Mouse (Mus musculus): ENCODE results near the gene Mt4. TPM values are rescaled to one million over a fixed set of nuclear protein-coding genes. Genes with fewer than 3 reads are reported as not detected.

The Mt4 gene
- polyA plus RNA-seq, 1 experiment from 2014 or later, result not detected

DNA sequence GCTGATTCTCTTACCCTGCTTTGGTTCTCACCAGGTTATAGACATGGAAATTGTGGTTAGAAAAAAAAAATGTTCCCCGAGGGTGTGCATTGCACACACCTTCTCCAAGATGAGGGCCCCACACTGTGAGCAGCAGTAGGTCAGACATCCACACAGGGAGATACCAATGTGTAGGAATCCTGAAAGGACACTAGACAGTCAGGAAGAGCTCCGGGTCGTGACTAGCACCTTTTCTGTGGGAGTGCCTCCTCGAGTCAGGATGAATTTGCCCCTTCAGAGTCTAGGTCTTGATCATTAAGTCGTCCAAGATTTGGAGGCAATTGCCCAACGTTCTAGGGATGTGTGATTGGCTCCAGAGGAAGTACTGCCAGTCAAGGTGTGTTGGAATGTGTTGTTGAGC is 48.8 kb downstream of the Mt4 start:
- Histone ChIP-seq H3K4me2 (no peak overlapping the region), H3K9me3 (no peaks in the 10 kb centered on the region), H3K4me3 (no peak overlapping the region), H3K27me3 (peaks cover 73% of the 10 kb centered on the region), H3K9ac (no peak overlapping the region), H3K36me3 (no peaks in the 10 kb centered on the region), H3K27ac (replicated peaks) (no peak overlapping the region), H3K4me1 (replicated peaks) (peaks cover 30% of the 10 kb centered on the region)
- 59% methylated on average over 6 of the region's 6 CpGs for WGBS
- no peak for ATAC-seq (ENCODE audit: low read depth)

DNA sequence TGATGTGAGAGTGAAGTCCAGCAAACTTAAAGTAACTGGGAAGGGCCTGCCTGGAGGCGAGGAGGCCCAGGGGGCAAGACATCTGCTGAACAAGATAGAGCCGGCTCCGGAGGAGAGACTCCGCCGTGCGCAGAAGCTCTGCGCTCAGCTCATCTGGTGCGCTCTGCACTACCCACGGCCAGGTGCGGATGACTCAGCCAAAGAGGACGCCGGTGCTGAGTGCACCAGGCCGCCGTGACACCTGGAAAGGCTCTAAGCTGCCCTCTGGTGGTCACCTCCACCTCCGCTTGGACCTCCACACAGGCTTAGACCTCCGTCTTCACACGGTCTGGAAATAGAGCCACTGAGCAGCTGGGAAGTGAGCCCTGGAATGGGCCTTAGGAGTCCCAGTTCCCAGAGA is 49.5 kb downstream of the Mt4 start:
- WGBS, result 3% methylated on average over 17 of the region's 17 CpGs
- peak; percentile 59 for ATAC-seq (ENCODE audit: low read depth)
- Histone ChIP-seq H3K4me1 (replicated peaks) (peaks cover 36% of the 10 kb centered on the region), H3K4me3 (no peak overlapping the region), H3K27ac (replicated peaks) (no peak overlapping the region), H3K9ac (no peak overlapping the region), H3K9me3 (no peaks in the 10 kb centered on the region), H3K4me2 (peak overlapping the region; percentile 32), H3K27me3 (peaks cover 68% of the 10 kb centered on the region), H3K36me3 (no peaks in the 10 kb centered on the region)

DNA sequence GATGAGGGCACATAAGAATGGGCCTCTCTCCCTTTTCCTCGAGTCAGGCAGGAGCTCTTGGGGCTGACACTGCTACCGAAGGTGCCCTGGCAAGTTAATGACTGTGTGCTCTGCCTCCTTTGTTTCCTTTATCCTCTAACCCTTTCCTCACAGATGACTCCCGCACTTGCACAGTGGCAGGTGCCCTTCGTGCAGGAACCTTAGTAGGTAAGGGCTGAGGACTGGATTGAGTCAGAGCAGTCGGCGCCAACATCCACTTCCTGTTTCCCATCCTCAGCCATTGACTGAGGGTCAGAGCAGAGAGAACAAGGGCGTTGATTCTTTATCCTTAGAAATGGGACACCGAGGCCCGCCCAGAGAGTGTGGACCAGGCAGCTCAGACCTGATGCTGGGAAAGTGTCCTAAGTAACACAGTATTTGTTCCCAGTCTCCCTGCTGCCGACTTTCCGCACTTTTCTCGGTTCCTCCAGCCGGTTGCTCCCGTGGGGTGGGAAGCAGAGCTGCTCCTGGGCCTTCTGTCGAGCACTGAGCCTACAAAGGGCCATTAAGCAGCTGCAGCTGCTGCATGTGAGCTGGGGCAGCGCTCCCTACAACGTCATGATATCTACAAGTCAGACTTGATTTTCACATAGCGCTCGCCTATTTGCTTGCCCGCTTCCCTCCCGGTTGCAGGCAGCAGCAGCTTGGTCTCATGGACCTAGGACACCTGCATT is 50.4 kb downstream of the Mt4 start:
- WGBS, result 26% methylated on average over 21 of the region's 21 CpGs
- H3K4me2 ChIP-seq, result peak overlapping the region; percentile 32; the same call in 1 of the 2 replicates
- no peak overlapping the region for H3K9ac ChIP-seq
- no peak overlapping the region for H3K4me3 ChIP-seq
- H3K36me3 ChIP-seq, result no peaks in the 10 kb centered on the region
- H3K9me3 ChIP-seq, result no peaks in the 10 kb centered on the region
- no peak overlapping the region for H3K27ac ChIP-seq (replicated peaks)
- peaks cover 59% of the 10 kb centered on the region for H3K27me3 ChIP-seq
- no peak for ATAC-seq (ENCODE audit: low read depth)
- H3K4me1 ChIP-seq (replicated peaks), result peaks cover 36% of the 10 kb centered on the region

Other genes with a start within 250 kb of the Mt4 start
- 67.1 and 74.4 TPM in 2 replicates for gene Amfr, start 124.4 kb upstream of the Mt4 start, polyA plus RNA-seq (2015; fragmentation: Nextera tagmentation; extraction: Ambion mirVana)
- 96.6 and 98.6 TPM in 2 replicates for gene Nudt21, start 100.2 kb upstream of the Mt4 start, polyA plus RNA-seq (2015; fragmentation: Nextera tagmentation; extraction: Ambion mirVana)
- 12.8 and 14.2 TPM in 2 replicates for gene Ogfod1, start 100.0 kb upstream of the Mt4 start, polyA plus RNA-seq (2015; fragmentation: Nextera tagmentation; extraction: Ambion mirVana)
- 20.4 and 24.3 TPM in 2 replicates for gene Bbs2, start 38.3 kb upstream of the Mt4 start, polyA plus RNA-seq (2015; fragmentation: Nextera tagmentation; extraction: Ambion mirVana)
- 99.3 and 131 TPM in 2 replicates for gene Mt3, start 15.4 kb downstream of the Mt4 start, polyA plus RNA-seq (2015; fragmentation: Nextera tagmentation; extraction: Ambion mirVana)
- gene Mt2, start 35.5 kb downstream of the Mt4 start, polyA plus RNA-seq (2015; fragmentation: Nextera tagmentation; extraction: Ambion mirVana), result 9.5 and 12.0 TPM in 2 replicates
- 53.8 and 55.6 TPM in 2 replicates for gene Mt1, start 41.9 kb downstream of the Mt4 start, polyA plus RNA-seq (2015; fragmentation: Nextera tagmentation; extraction: Ambion mirVana)
- 56.1 and 59.9 TPM in 2 replicates for gene Nup93, start 77.4 kb downstream of the Mt4 start, polyA plus RNA-seq (2015; fragmentation: Nextera tagmentation; extraction: Ambion mirVana)
- 0.06 and 0.23 TPM in 2 replicates for gene Slc12a3, start 192.0 kb downstream of the Mt4 start, polyA plus RNA-seq (2015; fragmentation: Nextera tagmentation; extraction: Ambion mirVana)
- gene Herpud1, start 249.2 kb downstream of the Mt4 start, polyA plus RNA-seq (2015; fragmentation: Nextera tagmentation; extraction: Ambion mirVana), result 63.3 and 66.3 TPM in 2 replicates

Measured in neural tube, embryonic 13.5 days (tissue).